Mouse (Mus musculus) WW6 (cell line): ENCODE results near the gene Irx5.

ENCODE experiments used
- DNase-seq: peaks from one replicate; pipeline ENCODE4 v3.0.0-alpha.2; 2013; ENCODE audit warnings: low read depth, low spot score

The Irx5 gene

GRCm38 (mm10) chr8:92360083-92360861 lies 2.8 kb downstream of the Irx5 start:
- DNase-seq = no peak

GRCm38 (mm10) chr8:92361546-92362351 lies 4.3 kb downstream of the Irx5 start:
- no peak for DNase-seq

GRCm38 (mm10) chr8:92362396-92363115 lies 5.1 kb downstream of the Irx5 start:
- DNase-seq = no peak

- no peak for DNase-seq
Observed at GRCm38 (mm10) chr8:92363217-92364147, 6.1 kb downstream of the Irx5 start.

- DNase-seq = no peak
Observed at GRCm38 (mm10) chr8:92364148-92364775, 6.8 kb downstream of the Irx5 start.

- DNase-seq = no peak
Observed at GRCm38 (mm10) chr8:92364776-92365240, 7.4 kb downstream of the Irx5 start.

GRCm38 (mm10) chr8:92365241-92365943 lies 8.0 kb downstream of the Irx5 start:
- DNase-seq = no peak

- DNase-seq = no peak
Observed at GRCm38 (mm10) chr8:92365944-92366735, 8.7 kb downstream of the Irx5 start.

GRCm38 (mm10) chr8:92366736-92367267 lies 9.4 kb downstream of the Irx5 start:
- no peak for DNase-seq

GRCm38 (mm10) chr8:92379524-92379923 lies 22.1 kb downstream of the Irx5 start:
- no peak for DNase-seq

GRCm38 (mm10) chr8:92380571-92380970 lies 23.1 kb downstream of the Irx5 start:
- DNase-seq = no peak

GRCm38 (mm10) chr8:92387893-92388292 lies 30.5 kb downstream of the Irx5 start:
- no peak for DNase-seq

GRCm38 (mm10) chr8:92404218-92404617 lies 46.8 kb downstream of the Irx5 start:
- no peak for DNase-seq

GRCm38 (mm10) chr8:92408092-92408491 lies 50.7 kb downstream of the Irx5 start:
- no peak for DNase-seq

GRCm38 (mm10) chr8:92413583-92413982 lies 56.2 kb downstream of the Irx5 start:
- no peak for DNase-seq

GRCm38 (mm10) chr8:92420666-92421065 lies 63.2 kb downstream of the Irx5 start:
- no peak for DNase-seq
